Comparison of ENCODE assay signal across 8 mouse cellular contexts in the genomic region with DNA sequence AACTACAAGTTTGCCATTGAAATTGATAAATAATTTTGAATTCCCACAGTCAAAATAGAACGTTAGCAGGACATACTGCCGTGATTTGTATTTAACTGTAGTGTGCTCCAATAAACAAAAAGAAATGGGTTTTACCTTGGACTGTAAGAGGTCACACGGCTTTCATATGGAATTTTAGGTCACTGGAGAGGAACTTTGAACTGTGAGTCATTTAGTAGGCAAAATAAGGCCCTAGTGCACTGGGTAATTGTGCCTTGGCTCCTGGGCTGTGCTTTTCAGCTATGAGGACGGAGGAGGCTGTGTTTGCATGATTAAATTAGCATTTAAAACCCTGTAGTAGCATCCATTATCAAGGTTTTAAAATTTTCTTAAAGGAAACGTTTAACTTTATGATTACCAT. TPM values are rescaled to one million over a fixed set of nuclear protein-coding genes. Genes with fewer than 3 reads are reported as not detected.
DNase-seq lines count a peak whose midpoint lies in the region; ATAC-seq and TF ChIP-seq lines count a peak whose summit lies in the region.

No protein-coding gene starts in this region.

- peak overlapping the region; percentile 99 for H3K27ac ChIP-seq in heart, embryonic 15.5 days
- H3K27ac ChIP-seq in forebrain, postnatal 0 days (ENCODE audit: low read depth, low read length): no peak overlapping the region
- H3K27ac ChIP-seq in liver, embryonic 16.5 days (ENCODE audit: low read length): no peak overlapping the region

- H3K27me3 ChIP-seq in heart, embryonic 15.5 days: no peaks in the 10 kb centered on the region
- peaks cover 4% of the 10 kb centered on the region for H3K27me3 ChIP-seq in G1E (ENCODE audit: insufficient read depth, low read length)
- H3K27me3 ChIP-seq in forebrain, postnatal 0 days (ENCODE audit: insufficient read depth, low read length): peaks cover 1% of the 10 kb centered on the region; the same call in 1 of the 2 replicates
- H3K27me3 ChIP-seq in liver, embryonic 16.5 days (ENCODE audit: control insufficient read depth, insufficient read depth, low read depth, low read length): peaks cover 42% of the 10 kb centered on the region

- DNase-seq in heart, adult 11 months: no peak
- no peak for DNase-seq in G1E (ENCODE audit: low spot score)
- no peak for DNase-seq in forebrain, postnatal 0 days
- DNase-seq in frontal cortex, adult 2 months (ENCODE audit: extremely low spot score in 1 of 2, low spot score in 1 of 2): no peak
- no peak for DNase-seq in spleen, adult 12 weeks (ENCODE audit: low spot score)
- DNase-seq in left cerebral cortex, postnatal 4 days: no peak

- TF ChIP-seq CTCF in G1E (IDR thresholded peaks at IDR 0.05; ENCODE audit: low read depth, low read length): no peak
- no peak for TF ChIP-seq CTCF in forebrain, postnatal 0 days (IDR thresholded peaks at IDR 0.05; ENCODE audit: low read depth)

- H3K4me1 ChIP-seq in heart, embryonic 15.5 days (replicated peaks): peaks cover 13% of the 10 kb centered on the region
- H3K4me1 ChIP-seq in G1E (ENCODE audit: insufficient read depth, low read depth, low read length): peaks cover 24% of the 10 kb centered on the region
- H3K4me1 ChIP-seq in forebrain, postnatal 0 days (ENCODE audit: insufficient read depth): 0 out of 2 replicates have a peak, but pooled peaks cover 3% of the 10 kb centered on the region
- H3K4me1 ChIP-seq in liver, embryonic 16.5 days (ENCODE audit: control insufficient read depth, low read depth, low read length): no peaks in the 10 kb centered on the region; the same call in 1 of the 2 replicates

- H3K36me3 ChIP-seq in heart, embryonic 15.5 days: no peaks in the 10 kb centered on the region
- H3K36me3 ChIP-seq in G1E (replicated peaks): peaks cover 18% of the 10 kb centered on the region
- H3K36me3 ChIP-seq in forebrain, postnatal 0 days (ENCODE audit: insufficient read depth): no peaks in the 10 kb centered on the region
- no peaks in the 10 kb centered on the region for H3K36me3 ChIP-seq in liver, embryonic 16.5 days (ENCODE audit: control insufficient read depth, insufficient read depth)

- no peaks in the 10 kb centered on the region for H3K9me3 ChIP-seq in heart, embryonic 15.5 days (replicated peaks)
- H3K9me3 ChIP-seq in G1E (replicated peaks): no peaks in the 10 kb centered on the region
- H3K9me3 ChIP-seq in forebrain, postnatal 0 days (ENCODE audit: low read length): no peaks in the 10 kb centered on the region
- no peaks in the 10 kb centered on the region for H3K9me3 ChIP-seq in liver, embryonic 16.5 days (replicated peaks; ENCODE audit: control insufficient read depth, low read length)

- intact Hi-C loops in left cerebral cortex, postnatal 4 days (cut with DNase I): loop anchor here (5.0 to 10.0 kb wide), 3 partner anchors 119 to 1349 kb away; no protein-coding TSS in a partner anchor

- H3K9ac ChIP-seq in heart, embryonic 15.5 days: peak overlapping the region; percentile 100
- H3K9ac ChIP-seq in forebrain, postnatal 0 days: peak overlapping the region; percentile 91; the same call in 1 of the 2 replicates
- no peak overlapping the region for H3K9ac ChIP-seq in liver, embryonic 16.5 days (ENCODE audit: low read depth, low read length)

- 25% methylated on average over 5 of the region's 5 CpGs for WGBS in heart, embryonic 15.5 days
- WGBS in forebrain, postnatal 0 days: 21% methylated on average over 5 of the region's 5 CpGs
- WGBS in liver, embryonic 16.5 days (ENCODE audit: insufficient replicate concordance): 37% methylated on average over 5 of the region's 5 CpGs

- H3K4me2 ChIP-seq in heart, embryonic 15.5 days: peak overlapping the region; percentile 75
- H3K4me2 ChIP-seq in forebrain, postnatal 0 days (ENCODE audit: low read depth): peak overlapping the region; percentile 83
- peak overlapping the region; percentile 86 for H3K4me2 ChIP-seq in liver, embryonic 16.5 days (ENCODE audit: low read depth, low read length)

- peak overlapping the region; percentile 99 for H3K4me3 ChIP-seq in heart, embryonic 15.5 days
- H3K4me3 ChIP-seq in G1E (ENCODE audit: low read depth, low read length): peak overlapping the region; percentile 23; the same call in 1 of the 2 replicates
- peak overlapping the region; percentile 96 for H3K4me3 ChIP-seq in forebrain, postnatal 0 days (ENCODE audit: low read depth, low read length)
- peak overlapping the region; percentile 68; the same call in 1 of the 2 replicates for H3K4me3 ChIP-seq in liver, embryonic 16.5 days (ENCODE audit: low read depth, low read length)

- no peak for ATAC-seq in heart, embryonic 15.5 days (replicated peaks; ENCODE audit: insufficient number of reproducible peaks, insufficient read depth, low FRiP score, low read depth)
- ATAC-seq in G1E (ENCODE audit: extremely low read depth, insufficient number of reproducible peaks, low FRiP score, poor library complexity, severe bottlenecking): no peak
- ATAC-seq in forebrain, postnatal 0 days: no peak
- ATAC-seq in liver, embryonic 16.5 days (ENCODE audit: low read depth): no peak

RNA-seq across cellular contexts. Expression of a gene that starts 3.0 kb away (rescaled TPM):
- 4.0 and 5.2 TPM in 2 replicates for polyA plus RNA-seq in heart, embryonic 15.5 days (2015; fragmentation: Nextera tagmentation; extraction: Ambion mirVana)
- total RNA-seq in G1E (2014; fragmentation: Nextera tagmentation) (13.1 and 13.6 TPM in 2 replicates), G1E (2017) (3.1 and 4.4 TPM in 2 replicates)
- polyA plus RNA-seq in G1E (2012): 7.5 and 10.3 TPM in 2 replicates
- total RNA-seq in forebrain, postnatal 0 days (2014; rRNA removed): 16.1 and 27.8 TPM in 2 replicates
- polyA plus RNA-seq in forebrain, postnatal 0 days (2015; fragmentation: Nextera tagmentation; extraction: Ambion mirVana): 5.6 and 8.5 TPM in 2 replicates
- 1.2 and 1.4 TPM in 2 replicates for polyA plus RNA-seq in liver, embryonic 16.5 days (2015; fragmentation: Nextera tagmentation; extraction: Ambion mirVana)
- 27.0 and 27.1 TPM in 2 replicates for polyA plus RNA-seq in frontal cortex, adult 2 months (2012; rRNA removed)
- total RNA-seq in left cerebral cortex, postnatal 4 days (2021): 10 to 100 TPM; 54.1 to 59.5 TPM

Comparison
In these comparisons a context has a peak if more than half of its experiments do, and no peak if none do; other contexts are left out.
1. H3K4me3 ChIP-seq: peak in every context shown above with its lines; median percentile 99 in heart, embryonic 15.5 days; 96 in forebrain, postnatal 0 days; 68 in liver, embryonic 16.5 days; 23 in G1E.